In genomic region chr8:4239193-4239890, GRCm38 (mm10) we compare ENCODE assay signal across 8 mouse cellular contexts. TPM values are rescaled to one million over a fixed set of nuclear protein-coding genes. Genes with fewer than 3 reads are reported as not detected.
A peak's percentile ranks its signal among the peaks of the same experiment; 100 is the strongest.
DNase-seq lines count a peak whose midpoint lies in the region; ATAC-seq and TF ChIP-seq lines count a peak whose summit lies in the region.

No protein-coding gene starts in this region.

- H3K27me3 ChIP-seq in lung, embryonic 14.5 days (ENCODE audit: insufficient read depth, low read length), result no peaks in the 10 kb centered on the region
- no peaks in the 10 kb centered on the region for H3K27me3 ChIP-seq in limb, embryonic 11.5 days (ENCODE audit: control insufficient read depth, insufficient read depth, low read length)

- H3K4me3 ChIP-seq in lung, embryonic 14.5 days (ENCODE audit: low read depth, low read length), result peak overlapping the region; percentile 76
- peak overlapping the region; percentile 85 for H3K4me3 ChIP-seq in embryonic fibroblast, embryonic 13.5 days (ENCODE audit: insufficient read depth, low read length)
- peak overlapping the region; percentile 90 for H3K4me3 ChIP-seq in limb, embryonic 11.5 days (ENCODE audit: low read depth, low read length)

- H3K4me1 ChIP-seq in lung, embryonic 14.5 days (ENCODE audit: insufficient read depth), result peaks cover 9% of the 10 kb centered on the region
- peaks cover 8% of the 10 kb centered on the region for H3K4me1 ChIP-seq in embryonic fibroblast, embryonic 13.5 days (ENCODE audit: control insufficient read depth, insufficient read depth, low read length)
- H3K4me1 ChIP-seq in limb, embryonic 11.5 days (ENCODE audit: control insufficient read depth, insufficient read depth, low read length), result peaks cover 12% of the 10 kb centered on the region

- no peaks in the 10 kb centered on the region for H3K9me3 ChIP-seq in lung, embryonic 14.5 days (ENCODE audit: low read depth, low read length)
- H3K9me3 ChIP-seq in limb, embryonic 11.5 days (ENCODE audit: control insufficient read depth, low read length), result no peaks in the 10 kb centered on the region; the same call in 1 of the 2 replicates

- DNase-seq in lung, embryonic 14.5 days, result no peak
- no peak for DNase-seq in lung, postnatal 14 days
- no peak for DNase-seq in limb, embryonic 11.5 days (ENCODE audit: low spot score)
- DNase-seq in spleen, adult 18-20 months, result no peak
- no peak for DNase-seq in kidney, postnatal 4 days
- DNase-seq in cerebellum, postnatal 36 days, result no peak

- ATAC-seq in lung, embryonic 14.5 days (ENCODE audit: insufficient read depth), result no peak; the same call in 1 of the 2 replicates
- ATAC-seq in limb, embryonic 11.5 days (ENCODE audit: insufficient number of reproducible peaks, low FRiP score, low TSS enrichment, low read depth), result peak; percentile 4; the same call in 1 of the 2 replicates
- 0 out of 2 replicates have a peak, but pooled peaks have one; percentile 2 for ATAC-seq in neutrophil, adult 5-6 weeks (ENCODE audit: extremely low read depth, insufficient number of reproducible peaks, low FRiP score, poor library complexity, severe bottlenecking)

- peak overlapping the region; percentile 88 for H3K4me2 ChIP-seq in lung, embryonic 14.5 days
- H3K4me2 ChIP-seq in limb, embryonic 11.5 days (ENCODE audit: low read depth, severe bottlenecking), result peak overlapping the region; percentile 91

- 11% methylated on average over 19 of the region's 19 CpGs for whole genome bisulfite sequencing in lung, embryonic 14.5 days
- WGBS in limb, embryonic 11.5 days, result 16% methylated on average over 19 of the region's 19 CpGs

- peak overlapping the region; percentile 95 for H3K27ac ChIP-seq in lung, embryonic 14.5 days (ENCODE audit: low read depth)
- 0 out of 2 replicates have a peak overlapping the region, but pooled peaks have one; percentile 21 for H3K27ac ChIP-seq in embryonic fibroblast, embryonic 13.5 days (ENCODE audit: insufficient read depth, low read length)
- H3K27ac ChIP-seq in limb, embryonic 11.5 days (replicated peaks; ENCODE audit: low read depth, low read length), result no peak overlapping the region; the same call in 1 of the 2 replicates

- peak overlapping the region; percentile 81 for H3K9ac ChIP-seq in lung, embryonic 14.5 days
- H3K9ac ChIP-seq in limb, embryonic 11.5 days (ENCODE audit: low read length), result peak overlapping the region; percentile 85

- no peak for TF ChIP-seq CTCF in lung, embryonic 14.5 days (IDR thresholded peaks at IDR 0.05; ENCODE audit: low read depth)
- no peak for TF ChIP-seq CTCF in embryonic fibroblast, embryonic 13.5 days (IDR thresholded peaks at IDR 0.05; ENCODE audit: borderline replicate concordance, insufficient read depth, low read length)

- peaks cover 33% of the 10 kb centered on the region for H3K36me3 ChIP-seq in lung, embryonic 14.5 days (ENCODE audit: insufficient read depth)
- H3K36me3 ChIP-seq in limb, embryonic 11.5 days (ENCODE audit: control insufficient read depth, insufficient read depth, low read length), result peaks cover 14% of the 10 kb centered on the region

- no peak; the same call in 1 of the 2 replicates for TF ChIP-seq POLR2A in embryonic fibroblast, embryonic 13.5 days (IDR thresholded peaks at IDR 0.05; ENCODE audit: low read depth, low read length)

RNA-seq across cellular contexts. Expression of gene Gm49320, which starts 0.7 kb away (rescaled TPM):
- 1.2 and 1.5 TPM in 2 replicates for polyA plus RNA-seq in lung, embryonic 14.5 days (2014; fragmentation: Nextera tagmentation; extraction: Ambion mirVana)
- 0.40 and 0.60 TPM in 2 replicates for polyA plus RNA-seq in embryonic fibroblast, embryonic 13.5 days (2011; ENCODE audit: insufficient read length, low read depth, missing spikeins)
- polyA plus RNA-seq in limb, embryonic 11.5 days (2014; fragmentation: Nextera tagmentation; extraction: Ambion mirVana), result 0.68 and 1.0 TPM in 2 replicates
- 1.4 TPM in 1 of 2 replicates, not detected in the other for total RNA-seq in neutrophil, adult 5-6 weeks (2017)

RNA-seq across cellular contexts. Expression of gene Map2k7, which starts 0.8 kb away (rescaled TPM):
- polyA plus RNA-seq in lung, embryonic 14.5 days (2014; fragmentation: Nextera tagmentation; extraction: Ambion mirVana), result 16.2 and 20.9 TPM in 2 replicates
- 37.0 and 42.0 TPM in 2 replicates for polyA plus RNA-seq in embryonic fibroblast, embryonic 13.5 days (2011; ENCODE audit: insufficient read length, low read depth, missing spikeins)
- polyA plus RNA-seq in limb, embryonic 11.5 days (2014; fragmentation: Nextera tagmentation; extraction: Ambion mirVana), result 19.0 and 19.5 TPM in 2 replicates
- total RNA-seq in neutrophil, adult 5-6 weeks (2017), result 44.1 and 50.7 TPM in 2 replicates

RNA-seq across cellular contexts. Expression of gene Tgfbr3l, which starts 8.7 kb away (rescaled TPM):
- polyA plus RNA-seq in lung, embryonic 14.5 days (2014; fragmentation: Nextera tagmentation; extraction: Ambion mirVana), result 2.0 and 3.2 TPM in 2 replicates
- 6.0 and 10.8 TPM in 2 replicates for polyA plus RNA-seq in embryonic fibroblast, embryonic 13.5 days (2011; ENCODE audit: insufficient read length, low read depth, missing spikeins)
- 1.5 and 3.0 TPM in 2 replicates for polyA plus RNA-seq in limb, embryonic 11.5 days (2014; fragmentation: Nextera tagmentation; extraction: Ambion mirVana)
- 8.4 and 10.2 TPM in 2 replicates for total RNA-seq in neutrophil, adult 5-6 weeks (2017)

RNA-seq across cellular contexts. Expression of gene Lrrc8e, which starts 12.7 kb away (rescaled TPM):
- 1.9 and 2.3 TPM in 2 replicates for polyA plus RNA-seq in lung, embryonic 14.5 days (2014; fragmentation: Nextera tagmentation; extraction: Ambion mirVana)
- 1.7 and 2.2 TPM in 2 replicates for polyA plus RNA-seq in embryonic fibroblast, embryonic 13.5 days (2011; ENCODE audit: insufficient read length, low read depth, missing spikeins)
- 0.09 and 0.13 TPM in 2 replicates for polyA plus RNA-seq in limb, embryonic 11.5 days (2014; fragmentation: Nextera tagmentation; extraction: Ambion mirVana)
- total RNA-seq in neutrophil, adult 5-6 weeks (2017), result not detected in 2 replicates

RNA-seq across cellular contexts. Expression of gene Snapc2, which starts 13.5 kb away (rescaled TPM):
- polyA plus RNA-seq in lung, embryonic 14.5 days (2014; fragmentation: Nextera tagmentation; extraction: Ambion mirVana), result 60.6 and 63.5 TPM in 2 replicates
- 29.0 and 29.3 TPM in 2 replicates for polyA plus RNA-seq in embryonic fibroblast, embryonic 13.5 days (2011; ENCODE audit: insufficient read length, low read depth, missing spikeins)
- 63.4 and 73.5 TPM in 2 replicates for polyA plus RNA-seq in limb, embryonic 11.5 days (2014; fragmentation: Nextera tagmentation; extraction: Ambion mirVana)
- 6.8 and 15.7 TPM in 2 replicates for total RNA-seq in neutrophil, adult 5-6 weeks (2017)
